Mouse (Mus musculus) embryonic fibroblast, embryonic 13.5 days (primary cell): Measurements from ENCODE around the gene Spag9. TPM values are rescaled to one million over a fixed set of nuclear protein-coding genes. Genes with fewer than 3 reads are reported as not detected.
A peak's percentile ranks its signal among the peaks of the same experiment; 100 is the strongest.
"Not testable (repeated sequence)": the region's sequence is repeated elsewhere in the genome, so short reads cannot be mapped to it uniquely, and the experiment has no call there.

Experiments
- H3K27ac ChIP-seq: 2 replicates; pipeline ENCODE4 v1.5.1; 2012; ENCODE audit warnings: low read length, control low read depth, inconsistent platforms; ENCODE audit not compliant: insufficient read depth
- H3K4me1 ChIP-seq: 2 replicates; pipeline ENCODE4 v1.6.1; 2011; ENCODE audit warnings: low read length; ENCODE audit not compliant: control insufficient read depth, insufficient read depth
- H3K4me3 ChIP-seq: 2 replicates; pipeline ENCODE4 v1.5.1; 2011; ENCODE audit warnings: mild to moderate bottlenecking, control low read depth, low read length; ENCODE audit not compliant: insufficient read depth
- CTCF ChIP-seq: IDR thresholded peaks from 2 replicates; pipeline ENCODE4 v1.5.1; 2011; ENCODE audit warnings: mild to moderate bottlenecking, control low read depth, low read length, moderate library complexity, borderline replicate concordance; ENCODE audit not compliant: insufficient read depth
- POLR2A ChIP-seq: IDR thresholded peaks from 2 replicates; pipeline ENCODE4 v1.6.1; 2011; ENCODE audit warnings: low read depth, mild to moderate bottlenecking, control low read depth, low read length, moderate library complexity
- polyA plus RNA-seq: library from polyadenylated mRNA; stranded (reverse); fragments of >200 nt; gene quantifications from 2 replicates; pipeline ENCODE4 v1.2.4, GENCODE M21; 2011; ENCODE audit warnings: low read depth; ENCODE audit not compliant: missing spikeins, insufficient read length

Spag9 gene
- polyA plus RNA-seq, 1 experiment, result 93.7 TPM

DNA sequence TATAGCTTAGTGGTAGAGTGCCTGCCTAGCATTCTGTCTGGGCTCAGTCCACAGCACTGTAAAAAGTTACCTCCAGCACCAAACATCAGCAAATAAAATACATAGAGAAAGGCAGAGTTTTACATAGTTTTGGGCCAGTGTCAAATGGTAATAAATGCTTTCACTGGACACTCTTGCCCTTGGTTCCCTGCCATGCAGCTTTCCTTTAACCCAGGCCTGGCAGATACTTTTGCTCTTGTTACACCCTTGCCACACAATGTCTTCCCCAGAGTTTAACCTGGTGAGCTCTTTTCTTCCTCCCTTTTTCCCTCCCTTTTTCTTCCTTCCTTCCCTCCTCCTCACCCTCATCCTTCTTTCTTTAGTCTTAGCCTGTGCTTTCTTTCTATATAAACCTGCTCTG is 3.4 kb downstream of the Spag9 start:
- TF ChIP-seq POLR2A (no peak), CTCF (no peak)
- Histone ChIP-seq H3K4me1 (peaks cover 9% of the 10 kb centered on the region), H3K27ac (no peak overlapping the region), H3K4me3 (no peak overlapping the region)

DNA sequence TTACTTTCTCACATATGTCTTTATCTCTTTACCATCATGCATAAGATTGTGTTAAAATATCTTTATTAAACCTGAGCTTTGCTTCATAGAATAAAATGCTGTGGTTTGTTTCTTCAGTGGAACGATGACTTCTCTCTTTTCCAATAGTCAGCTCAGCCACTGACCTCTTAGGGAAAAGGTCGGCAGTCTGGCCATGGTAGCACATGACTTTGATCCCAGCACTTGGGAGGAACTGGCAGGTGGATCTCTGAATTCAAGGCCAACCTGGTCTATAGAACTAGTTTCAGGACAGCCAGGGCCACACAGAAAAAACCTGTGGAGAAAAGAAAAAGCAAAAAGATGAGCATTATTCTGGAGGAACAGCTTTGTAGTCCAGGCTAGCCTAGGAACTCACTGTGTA is 7.5 kb downstream of the Spag9 start:
- H3K27ac ChIP-seq, result no peak overlapping the region
- peaks cover 2% of the 10 kb centered on the region for H3K4me1 ChIP-seq
- H3K4me3 ChIP-seq, result no peak overlapping the region
- TF ChIP-seq CTCF (no peak), POLR2A (no peak)

DNA sequence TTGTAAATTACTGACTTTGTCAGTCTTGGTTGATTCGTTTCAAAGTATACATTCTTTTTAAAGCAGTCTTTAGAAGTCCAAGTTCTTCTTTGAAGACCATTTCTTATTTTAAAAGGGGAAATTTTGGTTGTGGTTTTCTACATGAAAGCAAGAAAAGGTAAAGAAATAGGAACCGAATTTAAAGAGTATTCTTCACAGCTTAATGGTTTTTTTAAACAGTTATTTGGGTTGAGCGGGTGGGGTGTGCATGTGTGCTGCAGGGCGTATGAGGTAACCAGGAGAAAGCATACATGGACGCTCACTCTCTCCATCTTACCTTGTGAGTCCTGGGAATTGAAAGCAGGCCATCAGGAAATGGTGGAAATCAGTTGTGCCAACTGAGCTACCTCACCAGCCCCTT is 23.2 kb downstream of the Spag9 start:
- Histone ChIP-seq H3K4me3 (no peak overlapping the region), H3K4me1 (no peaks in the 10 kb centered on the region), H3K27ac (no peak overlapping the region)
- TF ChIP-seq POLR2A (no peak), CTCF (no peak)

DNA sequence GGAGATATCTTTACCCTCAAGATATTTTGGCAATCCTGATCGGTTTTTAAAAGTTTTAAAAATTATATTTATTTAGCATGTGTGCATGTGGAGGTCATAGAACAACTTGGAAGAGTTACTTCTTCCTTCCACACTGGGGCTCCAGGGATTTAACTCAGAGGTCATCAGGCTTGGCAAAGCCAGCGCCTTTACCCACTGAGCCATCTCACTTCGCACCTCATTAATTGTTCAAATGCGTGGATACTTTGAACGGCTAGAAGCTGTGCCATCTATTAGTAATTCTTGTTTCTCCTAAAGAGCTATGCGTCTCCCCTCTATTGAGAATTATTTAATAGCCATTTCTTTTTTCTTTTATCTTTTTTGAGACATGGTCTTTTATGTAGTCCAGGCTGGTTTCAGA is 24.5 kb downstream of the Spag9 start:
- Histone ChIP-seq H3K4me1 (no peaks in the 10 kb centered on the region), H3K4me3 (no peak overlapping the region), H3K27ac (no peak overlapping the region)
- no peak for TF ChIP-seq CTCF
- TF ChIP-seq POLR2A, result no peak

DNA sequence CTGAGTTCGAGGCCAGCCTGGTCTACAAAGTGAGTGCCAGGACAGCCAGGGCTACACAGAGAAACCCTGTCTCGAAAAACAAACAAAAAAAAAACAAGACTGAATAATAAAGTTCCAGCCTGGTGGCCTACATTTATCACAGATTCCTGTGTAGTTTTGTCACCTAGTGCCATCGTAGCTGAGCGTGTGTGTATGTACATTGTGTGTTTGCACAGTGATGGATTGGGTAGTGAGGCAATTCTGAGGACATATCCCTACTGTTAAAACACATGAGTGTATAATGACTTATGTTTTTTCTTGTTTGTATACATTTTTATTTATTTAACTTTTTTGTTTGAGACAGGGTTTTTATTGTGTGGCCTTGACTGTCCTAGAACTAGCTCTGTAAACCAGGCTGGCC is 30.4 kb downstream of the Spag9 start:
- Histone ChIP-seq H3K4me3 (no peak overlapping the region), H3K4me1 (no peaks in the 10 kb centered on the region), H3K27ac (no peak overlapping the region)
- TF ChIP-seq CTCF, result no peak
- no peak for TF ChIP-seq POLR2A

DNA sequence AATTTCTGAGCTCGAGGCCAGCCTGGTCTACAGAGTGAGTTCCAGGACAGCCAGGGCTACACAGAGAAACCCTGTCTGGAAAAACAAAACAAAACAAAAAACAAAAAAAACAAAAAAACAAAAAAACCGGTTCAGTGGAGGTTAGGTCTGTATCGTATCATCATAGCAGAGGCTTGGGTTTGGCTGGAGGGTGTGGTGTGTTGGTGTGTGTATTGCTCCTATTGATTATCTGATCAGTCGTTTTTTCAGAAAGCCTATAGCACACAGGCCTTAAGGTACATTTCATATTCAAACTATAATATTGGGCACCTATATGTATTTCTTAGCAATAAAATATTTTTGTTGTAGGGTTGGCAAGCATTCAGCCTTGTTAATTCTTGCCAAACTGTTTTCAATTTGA is 36.2 kb downstream of the Spag9 start:
- Histone ChIP-seq H3K4me1 (peaks cover 8% of the 10 kb centered on the region; the same call in 1 of the 2 replicates), H3K4me3 (no peak overlapping the region), H3K27ac (no peak overlapping the region)
- no peak for TF ChIP-seq POLR2A
- no peak for TF ChIP-seq CTCF

DNA sequence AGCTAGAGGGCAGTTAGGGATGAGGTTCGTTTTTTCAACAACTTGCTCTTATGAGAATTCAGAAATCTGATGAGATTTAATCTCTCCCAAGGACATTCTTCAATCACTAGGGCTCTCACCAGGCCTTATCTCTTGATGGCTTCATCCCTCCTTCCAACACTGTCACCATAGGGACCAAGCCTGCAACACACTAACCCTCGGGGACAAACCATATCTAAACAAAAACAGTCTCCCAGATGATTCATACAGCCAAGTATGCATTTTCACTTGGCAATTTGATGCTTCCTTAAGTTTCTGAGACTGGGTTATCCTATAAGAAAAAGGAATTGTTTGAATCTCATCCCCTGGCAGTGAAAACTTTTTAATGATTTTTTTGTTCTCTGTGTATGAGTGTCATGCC is 37.1 kb downstream of the Spag9 start:
- Histone ChIP-seq H3K4me3 (no peak overlapping the region), H3K4me1 (peaks cover 8% of the 10 kb centered on the region; the same call in 1 of the 2 replicates), H3K27ac (peak overlapping the region; percentile 35)
- no peak for TF ChIP-seq POLR2A
- no peak for TF ChIP-seq CTCF

DNA sequence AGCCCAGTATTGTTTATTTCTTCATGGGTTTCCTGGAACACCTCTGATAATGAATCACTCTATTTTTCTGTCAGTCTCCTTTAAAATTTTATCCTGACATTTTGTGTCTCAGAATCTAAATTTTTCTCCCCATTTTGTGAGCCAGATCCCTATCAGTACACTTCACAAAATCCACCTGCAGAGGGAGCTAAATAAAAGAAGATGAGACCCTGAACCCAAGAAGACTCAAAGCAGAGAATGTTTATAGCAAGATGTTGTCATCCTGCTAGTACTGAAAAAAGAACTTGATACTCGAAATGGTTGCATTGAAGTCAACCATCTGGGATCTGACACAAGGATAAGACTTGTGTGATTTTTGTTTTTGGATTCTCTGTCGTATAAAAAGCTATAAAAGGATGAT is 40.1 kb downstream of the Spag9 start:
- H3K4me3 ChIP-seq, result no peak overlapping the region
- TF ChIP-seq CTCF (no peak), POLR2A (no peak)
- H3K4me1 ChIP-seq, result peaks cover 8% of the 10 kb centered on the region; the same call in 1 of the 2 replicates
- no peak overlapping the region for H3K27ac ChIP-seq

DNA sequence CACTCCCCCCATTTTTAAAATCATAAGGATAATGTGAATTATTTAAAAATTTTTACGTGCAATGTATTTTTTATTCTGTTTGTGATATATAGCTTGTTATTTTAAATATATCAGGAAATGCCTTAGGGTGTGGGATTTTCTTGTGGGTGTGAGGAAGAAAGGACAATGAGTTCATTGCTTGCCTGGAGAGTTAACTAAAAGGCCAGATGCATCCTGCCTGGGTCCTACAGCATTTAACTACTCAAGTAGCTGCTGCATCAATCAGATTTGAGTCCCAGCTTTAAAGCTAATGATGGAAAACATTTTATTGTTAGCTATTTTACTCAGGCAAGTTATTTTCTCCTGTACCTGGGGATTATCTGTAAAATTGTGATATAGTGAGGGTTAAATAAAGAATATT is 45.6 kb downstream of the Spag9 start:
- TF ChIP-seq CTCF, result no peak
- TF ChIP-seq POLR2A, result no peak
- no peaks in the 10 kb centered on the region; the same call in 1 of the 2 replicates for H3K4me1 ChIP-seq
- H3K4me3 ChIP-seq, result no peak overlapping the region
- H3K27ac ChIP-seq, result no peak overlapping the region

DNA sequence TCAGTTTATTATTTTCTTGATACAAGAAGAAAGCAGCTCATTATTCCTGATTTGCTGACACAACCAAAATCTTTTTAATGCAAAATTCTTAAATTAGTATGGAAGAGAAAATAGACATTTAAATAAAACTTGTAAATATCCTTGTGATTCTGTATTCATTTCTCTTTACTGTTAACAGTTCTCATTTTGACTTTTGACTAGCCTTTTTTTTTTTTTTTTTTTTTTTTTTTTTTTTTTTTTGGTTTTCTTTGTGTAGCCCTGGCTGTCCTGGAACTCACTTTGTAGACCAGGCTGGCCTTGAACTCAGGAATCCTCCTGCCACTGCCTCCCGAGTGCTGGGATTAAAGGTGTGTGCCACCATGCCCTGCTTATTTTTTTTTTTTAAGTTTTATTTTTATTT is 46.4 kb downstream of the Spag9 start:
- H3K4me3 ChIP-seq, H3K4me1 ChIP-seq: not testable (repeated sequence)

DNA sequence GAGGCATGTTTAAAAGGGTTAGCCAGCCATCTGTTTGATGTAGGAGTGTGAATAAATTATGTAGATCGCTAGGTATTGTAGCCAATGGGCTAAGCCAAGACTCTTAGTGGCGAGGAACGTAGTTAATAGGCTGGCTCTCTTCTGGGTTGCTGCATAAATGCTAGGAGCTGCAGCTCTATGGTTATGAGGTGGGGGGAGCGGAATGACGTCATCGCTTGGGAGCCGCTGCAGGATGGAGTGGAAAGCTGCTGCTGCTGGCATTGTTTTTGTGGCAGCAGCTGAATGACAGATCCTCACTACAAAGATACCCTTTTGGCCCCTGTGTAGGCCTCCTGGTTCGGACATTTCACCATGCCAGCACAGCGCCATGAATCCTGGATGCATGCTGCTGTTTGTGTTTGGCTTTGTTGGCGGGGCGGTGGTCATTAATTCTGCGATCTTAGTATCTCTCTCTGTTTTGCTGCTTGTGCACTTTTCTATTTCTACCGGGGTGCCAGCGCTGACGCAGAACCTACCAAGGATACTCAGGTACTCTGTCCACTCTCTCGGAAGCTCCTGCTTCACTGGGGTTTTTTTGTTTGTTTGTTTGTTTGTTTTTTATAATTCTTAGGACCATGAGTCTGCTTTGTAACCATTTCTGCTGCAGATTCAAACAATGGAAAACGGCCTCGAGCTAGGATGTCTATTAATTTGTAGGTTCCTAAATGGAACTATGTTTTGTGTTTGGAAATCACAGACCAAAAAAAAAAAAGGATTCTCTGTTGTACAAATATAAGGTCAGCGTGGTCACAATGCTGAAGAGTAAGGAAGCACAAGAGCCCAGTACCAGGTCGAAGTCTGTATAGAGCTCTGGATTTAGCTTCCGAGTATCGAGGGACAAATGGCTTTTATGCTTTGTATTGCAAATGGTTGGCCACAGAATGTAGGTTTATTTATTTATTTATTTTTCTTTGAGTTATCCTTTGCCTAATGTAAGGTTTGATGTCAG is 48.4 kb downstream of the Spag9 start:
- H3K4me1 ChIP-seq, result no peaks in the 10 kb centered on the region; the same call in 1 of the 2 replicates
- H3K4me3 ChIP-seq, result peak overlapping the region; percentile 17; the same call in 1 of the 2 replicates
- H3K27ac ChIP-seq, result no peak overlapping the region
- no peak for TF ChIP-seq POLR2A
- TF ChIP-seq CTCF, result no peak

More for the DNA sequence above, 46.4 kb downstream of the Spag9 start:
- not testable (repeated sequence) for H3K27ac ChIP-seq
